Mouse (Mus musculus): ENCODE measurements around the gene Hspa1b.
"Not testable (repeated sequence)": the region's sequence is repeated elsewhere in the genome, so short reads cannot be mapped to it uniquely, and the experiment has no call there.

Hspa1b gene

GRCm38 (mm10) chr17:34959130-34959778, at the start of gene Hspa1b:
TSS of gene Hspa1b (minus strand) at chr17:34959238.
- DNase-seq (ENCODE audit: low spot score), result peak; percentile 89

DNA sequence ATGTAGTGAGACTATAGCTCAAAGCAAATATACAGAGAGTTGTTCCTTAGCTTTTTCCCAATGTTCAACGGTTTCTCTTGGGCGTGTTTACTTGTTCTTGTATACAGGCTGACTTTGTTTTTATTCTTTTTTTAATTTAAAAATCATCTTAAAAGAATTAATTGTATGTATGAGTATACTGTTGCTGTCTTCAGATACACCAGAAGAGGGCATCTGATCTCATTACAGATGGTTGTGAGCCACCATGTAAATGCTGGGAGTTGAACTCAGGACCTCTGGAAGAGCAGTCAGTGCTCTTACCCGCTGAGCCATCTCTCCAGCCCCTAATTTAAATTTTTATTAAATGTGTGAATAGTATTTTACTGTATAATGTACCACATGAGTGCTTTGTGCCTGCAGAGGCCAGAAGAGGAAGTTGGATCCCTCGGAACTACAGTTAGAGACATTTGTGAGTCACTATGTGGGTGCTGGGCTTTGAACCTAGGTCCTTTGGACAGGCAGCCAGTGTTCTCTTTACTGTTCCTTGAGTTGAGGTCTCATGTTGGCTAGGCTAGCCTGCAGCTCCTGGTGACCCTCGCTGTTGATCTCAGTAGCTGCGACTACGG, 48.5 kb upstream of the Hspa1b start:
- DNase-seq (ENCODE audit: low spot score), result no peak

DNA sequence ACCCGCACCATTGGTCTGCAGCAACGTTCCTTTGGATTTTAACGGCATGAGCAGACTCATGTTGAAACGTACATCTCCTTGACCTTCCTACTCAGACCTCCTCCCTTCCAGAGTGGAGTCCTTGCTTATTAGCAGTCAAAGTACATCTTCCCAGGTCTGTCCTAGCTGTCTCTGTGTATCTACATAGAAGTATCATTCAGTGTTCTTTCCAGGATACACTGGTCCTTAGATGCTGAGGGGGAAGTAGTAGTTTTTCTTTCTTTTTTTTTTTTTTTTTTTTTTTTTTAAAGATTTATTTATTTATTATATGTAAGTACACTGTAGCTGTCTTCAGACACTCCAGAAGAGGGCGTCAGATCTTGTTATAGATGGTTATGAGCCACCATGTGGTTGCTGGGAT, 46.9 kb upstream of the Hspa1b start:
- DNase-seq (ENCODE audit: low spot score), result not testable (repeated sequence)

DNA sequence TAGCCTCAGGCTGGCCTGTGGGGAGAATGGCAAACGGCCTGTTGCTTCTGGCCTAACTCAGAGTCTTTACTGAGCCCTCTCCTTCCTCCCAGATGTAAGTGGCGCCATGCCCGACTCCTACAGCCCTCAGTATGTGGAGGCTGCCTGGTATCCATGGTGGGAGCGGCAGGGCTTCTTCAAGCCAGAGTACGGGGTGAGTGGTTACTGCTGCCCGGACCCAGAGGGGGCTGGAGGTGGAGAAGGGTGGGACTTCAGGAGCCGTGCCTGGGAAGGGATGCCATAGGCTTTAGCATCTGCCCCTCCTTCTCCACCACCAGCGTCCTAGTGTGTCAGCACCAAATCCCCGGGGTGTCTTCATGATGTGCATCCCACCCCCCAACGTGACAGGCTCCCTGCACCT, 46.1 kb upstream of the Hspa1b start:
- no peak for DNase-seq (ENCODE audit: low spot score)

GRCm38 (mm10) chr17:35004075-35004717, 45.2 kb upstream of the Hspa1b start:
- no peak for DNase-seq (ENCODE audit: low spot score)

- no peak for DNase-seq (ENCODE audit: low spot score)
Observed at GRCm38 (mm10) chr17:35003022-35003838, 44.2 kb upstream of the Hspa1b start.

DNA sequence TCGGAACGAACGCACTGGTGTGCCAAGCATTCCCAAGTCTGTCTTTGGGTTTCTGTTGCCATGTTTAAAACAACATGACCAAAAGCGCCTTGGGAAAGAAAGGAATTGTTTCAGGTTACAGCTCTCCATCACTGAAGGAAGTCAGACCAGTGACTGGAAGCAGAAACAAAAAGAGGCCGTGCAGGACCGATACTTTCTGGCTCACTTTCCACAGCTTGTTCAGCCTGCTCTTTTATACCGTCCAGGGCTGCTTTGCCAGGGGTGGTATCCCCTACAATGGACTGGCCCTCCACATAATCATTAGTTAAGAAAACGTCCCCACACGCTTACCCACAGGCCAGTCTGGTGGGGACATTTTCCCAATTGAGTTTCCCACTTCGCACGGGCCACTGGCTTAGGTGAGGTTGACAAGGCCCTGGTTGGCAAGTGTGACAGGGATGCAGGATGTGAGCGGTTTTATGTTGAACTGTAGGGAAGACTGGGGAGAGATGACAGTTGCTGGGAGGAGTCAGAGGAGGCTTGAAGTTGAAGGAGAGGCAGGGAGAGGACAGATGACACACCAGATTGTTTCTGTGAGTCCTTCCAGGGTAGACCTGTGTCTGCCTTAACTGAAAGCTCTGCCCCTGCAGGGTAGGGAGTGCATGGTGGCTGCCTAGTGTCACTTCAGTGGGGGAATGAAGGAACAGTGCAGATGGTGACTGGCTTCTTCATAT, 43.3 kb upstream of the Hspa1b start:
- peak; percentile 24 for DNase-seq (ENCODE audit: low spot score)

GRCm38 (mm10) chr17:35001452-35002152, 42.6 kb upstream of the Hspa1b start:
- DNase-seq (ENCODE audit: low spot score), result no peak

GRCm38 (mm10) chr17:35000717-35001451, 41.8 kb upstream of the Hspa1b start, which contains the start of gene Vars:
TSS of gene Vars (plus strand) at chr17:35000987.
- peak; percentile 95 for DNase-seq (ENCODE audit: low spot score)

DNA sequence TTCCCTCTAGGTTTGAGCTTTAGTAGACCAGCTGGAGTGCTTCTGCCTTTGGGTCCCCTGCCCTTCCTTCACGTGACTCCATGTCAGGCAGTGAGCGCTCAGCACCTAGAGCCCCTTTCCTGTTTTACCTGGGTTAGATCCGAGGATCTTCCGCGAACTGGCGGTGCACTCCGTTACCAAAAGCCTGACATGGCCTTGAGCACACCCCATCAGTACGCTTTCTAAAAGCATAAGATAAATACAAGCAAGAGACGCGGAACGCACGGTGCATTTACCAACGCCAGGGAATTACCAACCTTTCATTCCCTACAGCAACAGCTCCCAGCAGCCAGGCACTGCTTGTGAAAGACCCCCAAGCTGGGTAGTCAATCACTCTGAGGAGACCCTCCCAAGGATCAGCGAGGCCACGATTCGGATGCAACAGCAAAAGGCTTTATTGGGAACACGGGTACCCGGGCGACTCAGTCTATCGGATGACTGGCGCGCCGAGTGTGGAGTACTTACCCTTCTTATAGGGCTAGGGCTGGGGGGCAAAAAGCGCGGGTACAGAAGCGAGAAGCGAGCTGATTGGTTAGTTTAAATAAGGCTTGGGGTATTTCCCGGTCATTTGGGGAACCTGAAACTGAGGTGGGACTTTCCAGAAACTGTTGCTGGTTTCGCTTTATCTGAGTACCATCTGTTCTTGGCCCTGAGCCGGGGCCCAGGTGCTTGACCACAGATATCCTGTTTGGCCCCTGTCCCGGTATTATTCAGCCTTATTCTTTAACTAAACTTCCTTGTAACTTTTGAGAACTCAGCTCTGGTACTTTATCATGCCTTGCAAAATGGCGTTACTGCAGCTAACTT, 41.1 kb upstream of the Hspa1b start:
- DNase-seq (ENCODE audit: low spot score), result peak; percentile 24

- no peak for DNase-seq (ENCODE audit: low spot score)
Observed at GRCm38 (mm10) chr17:34998526-34999430, 39.7 kb upstream of the Hspa1b start.

DNA sequence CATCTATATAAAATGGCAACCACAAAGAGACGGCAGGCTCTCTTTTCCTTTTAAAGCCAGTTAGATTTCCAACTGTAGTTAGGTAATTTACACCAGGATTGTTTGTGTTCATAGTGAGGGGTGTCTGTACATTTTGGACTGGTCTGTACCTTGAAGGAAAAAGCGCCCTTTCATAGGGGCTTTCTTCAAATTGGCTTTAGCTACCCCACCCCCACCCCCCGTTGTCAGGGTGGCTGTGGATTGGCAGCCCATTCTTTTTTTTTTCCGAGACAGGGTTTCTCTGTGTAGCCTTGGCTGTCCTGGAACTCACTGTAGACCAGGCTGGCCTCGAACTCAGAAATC, 38.1 kb upstream of the Hspa1b start:
- no peak for DNase-seq (ENCODE audit: low spot score)

DNA sequence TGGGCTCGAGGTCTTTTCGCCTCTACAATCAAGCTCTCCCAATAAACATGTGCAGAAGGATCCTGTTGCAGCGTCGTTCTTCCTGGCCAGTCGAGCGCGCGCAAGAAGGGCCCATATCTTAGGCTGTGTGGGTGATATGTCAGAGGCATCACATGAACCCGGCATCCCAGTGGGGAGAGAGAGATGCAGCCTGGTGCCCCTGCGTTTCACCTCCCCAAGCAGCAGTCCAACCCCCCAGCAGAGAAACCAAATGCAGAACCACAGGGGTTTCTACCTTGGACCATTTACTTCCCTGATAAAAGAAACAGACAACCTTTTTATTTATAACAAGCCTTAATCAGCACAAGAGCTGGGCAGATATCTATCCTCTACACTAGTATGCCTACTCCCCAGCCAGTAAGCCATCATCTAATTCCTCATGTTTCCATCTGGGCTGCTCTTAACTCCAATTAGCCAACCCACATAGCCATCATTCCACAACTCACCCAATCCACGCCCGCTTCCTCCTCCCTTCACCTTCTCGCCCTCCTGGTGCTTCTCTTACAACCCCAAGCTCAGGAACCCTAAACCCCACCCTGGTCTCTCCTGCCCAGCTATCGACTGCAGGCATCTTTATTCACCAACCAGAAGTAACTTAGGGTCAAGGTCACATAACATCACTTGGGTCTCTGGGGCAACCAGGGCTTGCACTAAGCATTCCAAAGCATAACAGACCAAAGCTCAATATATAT, 37.5 kb upstream of the Hspa1b start:
- no peak for DNase-seq (ENCODE audit: low spot score)

- DNase-seq (ENCODE audit: low spot score), result not testable (repeated sequence)
Observed at GRCm38 (mm10) chr17:34995927-34996326, 36.9 kb upstream of the Hspa1b start.

DNA sequence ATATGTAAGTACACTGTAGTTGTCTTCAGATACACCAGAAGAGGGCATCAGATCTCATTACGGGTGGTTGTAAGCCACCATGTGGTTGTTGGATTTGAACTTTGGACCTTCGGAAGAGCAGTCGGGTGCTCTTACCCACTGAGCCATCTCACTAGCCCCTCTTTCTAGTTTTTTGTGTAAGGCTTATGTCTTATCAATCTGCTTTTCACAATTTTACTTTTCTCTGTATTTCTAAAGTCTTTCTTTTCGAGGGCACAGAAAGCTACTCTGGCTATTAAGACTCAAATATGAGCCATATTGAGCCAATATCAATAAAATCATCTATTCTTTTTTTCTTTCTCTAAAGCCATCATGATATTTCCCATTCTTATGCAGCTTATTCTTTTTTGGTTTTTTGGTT, 36.2 kb upstream of the Hspa1b start:
- DNase-seq (ENCODE audit: low spot score), result not testable (repeated sequence)

DNA sequence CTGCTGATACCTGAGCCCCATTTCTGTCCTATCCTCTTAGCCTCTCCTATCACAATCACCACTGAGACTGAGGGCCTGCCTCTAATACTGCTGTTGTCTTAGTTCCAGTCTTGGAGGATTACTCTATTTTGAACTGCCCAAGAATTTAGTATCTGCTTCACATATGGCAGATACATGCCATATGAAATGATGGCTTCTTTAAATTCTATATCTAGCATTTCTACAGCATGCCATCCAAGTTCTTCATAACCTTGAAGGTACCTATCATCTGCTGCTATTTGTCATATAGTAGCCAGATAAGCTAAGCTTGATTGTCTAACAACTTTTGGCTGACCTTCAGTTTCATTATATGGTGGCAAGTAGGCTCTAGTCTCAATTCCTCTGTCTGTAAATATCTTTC, 35.7 kb upstream of the Hspa1b start:
- no peak for DNase-seq (ENCODE audit: low spot score)

- DNase-seq (ENCODE audit: low spot score), result peak; percentile 62
Observed at GRCm38 (mm10) chr17:34984218-34984617, 25.2 kb upstream of the Hspa1b start.

DNA sequence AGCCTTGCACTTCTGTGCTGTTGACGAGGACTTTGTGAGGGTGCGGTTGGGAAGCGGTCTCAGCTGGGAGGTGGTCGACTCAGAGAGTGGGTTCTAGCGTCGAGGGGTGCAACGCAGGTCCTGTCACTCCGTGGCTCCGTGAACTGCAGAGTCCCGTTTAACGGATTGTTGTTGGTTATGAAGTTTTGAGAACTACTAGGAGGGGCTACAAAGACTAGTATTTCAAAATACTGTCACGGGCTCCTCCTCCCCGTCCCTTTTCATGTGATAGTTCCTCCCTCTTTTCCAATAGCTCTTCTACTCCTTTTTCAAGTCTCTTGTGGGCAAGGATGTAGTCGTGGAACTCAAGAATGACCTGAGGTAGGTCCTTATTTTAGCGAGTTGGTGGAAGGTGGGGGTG, 23.3 kb upstream of the Hspa1b start:
- no peak for DNase-seq (ENCODE audit: low spot score)

Measured in embryo, embryonic 10 days (tissue).